Mouse (Mus musculus): Measurements from ENCODE around the gene Hemk1. TPM values are rescaled to one million over a fixed set of nuclear protein-coding genes. Genes with fewer than 3 reads are reported as not detected.
"Not testable (repeated sequence)": the region's sequence is repeated elsewhere in the genome, so short reads cannot be mapped to it uniquely, and the experiment has no call there.

Gene Hemk1
- polyA plus RNA-seq, 2 experiments from 2014 or later: 27.8 to 29.1 TPM

- ATAC-seq: no peak
Measured at GRCm38 (mm10) chr9:107308346-107309000, 29.7 kb downstream of the Hemk1 start.

GRCm38 (mm10) chr9:107307886-107308285, 30.3 kb downstream of the Hemk1 start:
- no peak for ATAC-seq

- ATAC-seq: no peak
Measured at GRCm38 (mm10) chr9:107307099-107307872, 30.9 kb downstream of the Hemk1 start.

GRCm38 (mm10) chr9:107306673-107307072, 31.5 kb downstream of the Hemk1 start:
- not testable (repeated sequence) for ATAC-seq

GRCm38 (mm10) chr9:107305601-107306542, 32.3 kb downstream of the Hemk1 start:
- ATAC-seq: peak; percentile 75

- no peak for ATAC-seq
Measured at GRCm38 (mm10) chr9:107305012-107305411, 33.1 kb downstream of the Hemk1 start.

- ATAC-seq: no peak
Measured at GRCm38 (mm10) chr9:107304383-107304782, 33.8 kb downstream of the Hemk1 start.

GRCm38 (mm10) chr9:107303900-107304299, 34.2 kb downstream of the Hemk1 start:
- no peak for ATAC-seq

- peak; percentile 9 for ATAC-seq
Measured at GRCm38 (mm10) chr9:107303121-107303820, 34.9 kb downstream of the Hemk1 start.

GRCm38 (mm10) chr9:107302592-107302991, 35.6 kb downstream of the Hemk1 start:
- no peak for ATAC-seq

GRCm38 (mm10) chr9:107301554-107302331, 36.4 kb downstream of the Hemk1 start:
- no peak for ATAC-seq

GRCm38 (mm10) chr9:107300224-107300973, 37.8 kb downstream of the Hemk1 start:
- no peak for ATAC-seq

- ATAC-seq: no peak
Measured at GRCm38 (mm10) chr9:107299783-107300182, 38.4 kb downstream of the Hemk1 start.

GRCm38 (mm10) chr9:107298876-107299275, 39.3 kb downstream of the Hemk1 start:
- ATAC-seq: no peak

GRCm38 (mm10) chr9:107298059-107298780, 39.9 kb downstream of the Hemk1 start:
- ATAC-seq: no peak

GRCm38 (mm10) chr9:107297658-107298057, 40.5 kb downstream of the Hemk1 start:
- no peak for ATAC-seq

GRCm38 (mm10) chr9:107297059-107297458, 41.1 kb downstream of the Hemk1 start:
- no peak for ATAC-seq

- ATAC-seq: peak; percentile 67
Measured at GRCm38 (mm10) chr9:107296501-107296965, 41.6 kb downstream of the Hemk1 start.

- peak; percentile 51 for ATAC-seq
Measured at GRCm38 (mm10) chr9:107296041-107296440, 42.1 kb downstream of the Hemk1 start.

GRCm38 (mm10) chr9:107296016-107296040, 42.3 kb downstream of the Hemk1 start, which contains the start of gene Cish:
Gene Cish, plus strand, starts transcription at chr9:107296026.
- no peak for ATAC-seq

GRCm38 (mm10) chr9:107295616-107296015, 42.5 kb downstream of the Hemk1 start:
- ATAC-seq: peak; percentile 69
